Mouse (Mus musculus): Measurements from ENCODE around the gene Tom1l2. TPM values are rescaled to one million over a fixed set of nuclear protein-coding genes. Genes with fewer than 3 reads are reported as not detected.

Gene Tom1l2
- polyA plus RNA-seq, 1 experiment from 2014 or later, result 6.8 TPM

- Histone ChIP-seq H3K9me3 (replicated peaks; ENCODE audit: control insufficient read depth, low read length) (no peaks in the 10 kb centered on the region), H3K4me1 (ENCODE audit: control insufficient read depth, low read depth, low read length) (no peaks in the 10 kb centered on the region; the same call in 1 of the 2 replicates), H3K4me3 (ENCODE audit: low read depth, low read length) (no peak overlapping the region), H3K27ac (ENCODE audit: low read length) (no peak overlapping the region), H3K36me3 (ENCODE audit: control insufficient read depth, insufficient read depth) (no peaks in the 10 kb centered on the region), H3K9ac (ENCODE audit: low read depth, low read length) (no peak overlapping the region), H3K27me3 (ENCODE audit: control insufficient read depth, insufficient read depth, low read depth, low read length) (no peaks in the 10 kb centered on the region), H3K4me2 (ENCODE audit: low read depth, low read length) (no peak overlapping the region)
- WGBS (ENCODE audit: insufficient replicate concordance), result 21% methylated on average over 3 of the region's 3 CpGs
- peak; percentile 21; the same call in 1 of the 2 replicates for ATAC-seq (ENCODE audit: low read depth)
Observed at GRCm38 (mm10) chr11:60268563-60268962, 84.1 kb downstream of the Tom1l2 start.

- H3K9ac ChIP-seq (ENCODE audit: low read depth, low read length), result no peak overlapping the region
- WGBS (ENCODE audit: insufficient replicate concordance), result 64% methylated on average over 4 of the region's 4 CpGs
- H3K36me3 ChIP-seq (ENCODE audit: control insufficient read depth, insufficient read depth), result no peaks in the 10 kb centered on the region
- no peak overlapping the region for H3K4me3 ChIP-seq (ENCODE audit: low read depth, low read length)
- no peak overlapping the region for H3K4me2 ChIP-seq (ENCODE audit: low read depth, low read length)
- H3K4me1 ChIP-seq (ENCODE audit: control insufficient read depth, low read depth, low read length), result no peaks in the 10 kb centered on the region; the same call in 1 of the 2 replicates
- H3K27me3 ChIP-seq (ENCODE audit: control insufficient read depth, insufficient read depth, low read depth, low read length), result no peaks in the 10 kb centered on the region
- ATAC-seq (ENCODE audit: low read depth), result no peak
- H3K27ac ChIP-seq (ENCODE audit: low read length), result no peak overlapping the region
- no peaks in the 10 kb centered on the region for H3K9me3 ChIP-seq (replicated peaks; ENCODE audit: control insufficient read depth, low read length)
Observed at GRCm38 (mm10) chr11:60265271-60265985, 87.3 kb downstream of the Tom1l2 start.

- no peak overlapping the region for H3K9ac ChIP-seq (ENCODE audit: low read depth, low read length)
- 77% methylated on average over 1 of the region's 1 CpGs for WGBS (ENCODE audit: insufficient replicate concordance)
- H3K4me3 ChIP-seq (ENCODE audit: low read depth, low read length), result no peak overlapping the region
- H3K27me3 ChIP-seq (ENCODE audit: control insufficient read depth, insufficient read depth, low read depth, low read length), result no peaks in the 10 kb centered on the region
- ATAC-seq (ENCODE audit: low read depth), result no peak
- H3K27ac ChIP-seq (ENCODE audit: low read length), result no peak overlapping the region
- no peak overlapping the region for H3K4me2 ChIP-seq (ENCODE audit: low read depth, low read length)
- no peaks in the 10 kb centered on the region for H3K9me3 ChIP-seq (replicated peaks; ENCODE audit: control insufficient read depth, low read length)
- H3K4me1 ChIP-seq (ENCODE audit: control insufficient read depth, low read depth, low read length), result no peaks in the 10 kb centered on the region; the same call in 1 of the 2 replicates
- no peaks in the 10 kb centered on the region for H3K36me3 ChIP-seq (ENCODE audit: control insufficient read depth, insufficient read depth)
Observed at GRCm38 (mm10) chr11:60264651-60265050, 88.1 kb downstream of the Tom1l2 start.

GRCm38 (mm10) chr11:60262396-60262795 lies 90.3 kb downstream of the Tom1l2 start:
- Histone ChIP-seq H3K27ac (ENCODE audit: low read length) (no peak overlapping the region), H3K4me3 (ENCODE audit: low read depth, low read length) (no peak overlapping the region), H3K9ac (ENCODE audit: low read depth, low read length) (no peak overlapping the region), H3K36me3 (ENCODE audit: control insufficient read depth, insufficient read depth) (no peaks in the 10 kb centered on the region), H3K4me1 (ENCODE audit: control insufficient read depth, low read depth, low read length) (no peaks in the 10 kb centered on the region; the same call in 1 of the 2 replicates), H3K27me3 (ENCODE audit: control insufficient read depth, insufficient read depth, low read depth, low read length) (no peaks in the 10 kb centered on the region), H3K4me2 (ENCODE audit: low read depth, low read length) (no peak overlapping the region), H3K9me3 (replicated peaks; ENCODE audit: control insufficient read depth, low read length) (no peaks in the 10 kb centered on the region)
- ATAC-seq (ENCODE audit: low read depth), result no peak
- WGBS (ENCODE audit: insufficient replicate concordance), result 82% methylated on average over 4 of the region's 4 CpGs

GRCm38 (mm10) chr11:60260743-60261142 lies 92.0 kb downstream of the Tom1l2 start:
- WGBS (ENCODE audit: insufficient replicate concordance), result 73% methylated on average over 3 of the region's 3 CpGs
- Histone ChIP-seq H3K4me3 (ENCODE audit: low read depth, low read length) (no peak overlapping the region), H3K36me3 (ENCODE audit: control insufficient read depth, insufficient read depth) (no peaks in the 10 kb centered on the region)

GRCm38 (mm10) chr11:60257696-60258095 lies 95.0 kb downstream of the Tom1l2 start:
- 41% methylated on average over 2 of the region's 2 CpGs for WGBS (ENCODE audit: insufficient replicate concordance)
- H3K4me2 ChIP-seq (ENCODE audit: low read depth, low read length), result no peak overlapping the region
- H3K9me3 ChIP-seq (replicated peaks; ENCODE audit: control insufficient read depth, low read length), result no peaks in the 10 kb centered on the region
- H3K27ac ChIP-seq (ENCODE audit: low read length), result no peak overlapping the region
- H3K27me3 ChIP-seq (ENCODE audit: control insufficient read depth, insufficient read depth, low read depth, low read length), result no peaks in the 10 kb centered on the region
- no peak overlapping the region for H3K4me3 ChIP-seq (ENCODE audit: low read depth, low read length)
- ATAC-seq (ENCODE audit: low read depth), result no peak
- H3K4me1 ChIP-seq (ENCODE audit: control insufficient read depth, low read depth, low read length), result no peaks in the 10 kb centered on the region
- no peaks in the 10 kb centered on the region for H3K36me3 ChIP-seq (ENCODE audit: control insufficient read depth, insufficient read depth)
- H3K9ac ChIP-seq (ENCODE audit: low read depth, low read length), result no peak overlapping the region

More at GRCm38 (mm10) chr11:60260743-60261142, 92.0 kb downstream of the Tom1l2 start:
- Histone ChIP-seq H3K4me1 (ENCODE audit: control insufficient read depth, low read depth, low read length) (no peaks in the 10 kb centered on the region; the same call in 1 of the 2 replicates), H3K27me3 (ENCODE audit: control insufficient read depth, insufficient read depth, low read depth, low read length) (no peaks in the 10 kb centered on the region), H3K4me2 (ENCODE audit: low read depth, low read length) (no peak overlapping the region), H3K27ac (ENCODE audit: low read length) (no peak overlapping the region), H3K9ac (ENCODE audit: low read depth, low read length) (no peak overlapping the region), H3K9me3 (replicated peaks; ENCODE audit: control insufficient read depth, low read length) (no peaks in the 10 kb centered on the region)
- no peak for ATAC-seq (ENCODE audit: low read depth)

- Histone ChIP-seq H3K4me1 (ENCODE audit: control insufficient read depth, low read depth, low read length) (no peaks in the 10 kb centered on the region), H3K27me3 (ENCODE audit: control insufficient read depth, insufficient read depth, low read depth, low read length) (no peaks in the 10 kb centered on the region), H3K4me2 (ENCODE audit: low read depth, low read length) (no peak overlapping the region), H3K9ac (ENCODE audit: low read depth, low read length) (no peak overlapping the region), H3K9me3 (replicated peaks; ENCODE audit: control insufficient read depth, low read length) (no peaks in the 10 kb centered on the region), H3K4me3 (ENCODE audit: low read depth, low read length) (no peak overlapping the region), H3K36me3 (ENCODE audit: control insufficient read depth, insufficient read depth) (no peaks in the 10 kb centered on the region), H3K27ac (ENCODE audit: low read length) (no peak overlapping the region)
- no peak for ATAC-seq (ENCODE audit: low read depth)
- 75% methylated on average over 9 of the region's 9 CpGs for WGBS (ENCODE audit: insufficient replicate concordance)
Observed at GRCm38 (mm10) chr11:60256713-60257112, 96.0 kb downstream of the Tom1l2 start.

- H3K27ac ChIP-seq (ENCODE audit: low read length), result no peak overlapping the region
- WGBS (ENCODE audit: insufficient replicate concordance), result 71% methylated on average over 6 of the region's 6 CpGs
- H3K9me3 ChIP-seq (replicated peaks; ENCODE audit: control insufficient read depth, low read length), result no peaks in the 10 kb centered on the region
Observed at GRCm38 (mm10) chr11:60256176-60256681, 96.5 kb downstream of the Tom1l2 start.

GRCm38 (mm10) chr11:60255639-60256038 lies 97.1 kb downstream of the Tom1l2 start:
- Histone ChIP-seq H3K9ac (ENCODE audit: low read depth, low read length) (no peak overlapping the region), H3K9me3 (replicated peaks; ENCODE audit: control insufficient read depth, low read length) (no peaks in the 10 kb centered on the region), H3K36me3 (ENCODE audit: control insufficient read depth, insufficient read depth) (no peaks in the 10 kb centered on the region), H3K27ac (ENCODE audit: low read length) (no peak overlapping the region), H3K4me3 (ENCODE audit: low read depth, low read length) (no peak overlapping the region), H3K27me3 (ENCODE audit: control insufficient read depth, insufficient read depth, low read depth, low read length) (no peaks in the 10 kb centered on the region), H3K4me2 (ENCODE audit: low read depth, low read length) (no peak overlapping the region), H3K4me1 (ENCODE audit: control insufficient read depth, low read depth, low read length) (no peaks in the 10 kb centered on the region)
- 76% methylated on average over 3 of the region's 3 CpGs for WGBS (ENCODE audit: insufficient replicate concordance)
- ATAC-seq (ENCODE audit: low read depth), result no peak

More at GRCm38 (mm10) chr11:60256176-60256681, 96.5 kb downstream of the Tom1l2 start:
- ATAC-seq (ENCODE audit: low read depth), result no peak
- Histone ChIP-seq H3K9ac (ENCODE audit: low read depth, low read length) (no peak overlapping the region), H3K36me3 (ENCODE audit: control insufficient read depth, insufficient read depth) (no peaks in the 10 kb centered on the region), H3K4me1 (ENCODE audit: control insufficient read depth, low read depth, low read length) (no peaks in the 10 kb centered on the region), H3K4me2 (ENCODE audit: low read depth, low read length) (no peak overlapping the region), H3K4me3 (ENCODE audit: low read depth, low read length) (no peak overlapping the region), H3K27me3 (ENCODE audit: control insufficient read depth, insufficient read depth, low read depth, low read length) (no peaks in the 10 kb centered on the region)
